Mouse (Mus musculus) liver, postnatal 0 days (tissue): Measurements from ENCODE around the gene Ccdc107. TPM values are rescaled to one million over a fixed set of nuclear protein-coding genes. Genes with fewer than 3 reads are reported as not detected.
A peak's percentile ranks its signal among the peaks of the same experiment; 100 is the strongest.

Experiments used
- ATAC-seq: fragments of 200-750 bp; cut with Nextera tagmentation; 2 replicates; pipeline ENCODE4 v1.8.0; 2017; ENCODE audit warnings: mild to moderate bottlenecking, moderate library complexity
- DNase-seq: peaks from one replicate; pipeline ENCODE4 v3.0.0-alpha.2; 2016
- H3K27ac ChIP-seq: fragments of 300-500 bp; sonication (generic); 2 replicates; pipeline ENCODE4 v1.5.1; 2014; ENCODE audit warnings: antibody characterized with exemption, moderate library complexity, mild to moderate bottlenecking, low read depth
- H3K27me3 ChIP-seq: fragments of 300-500 bp; sonication (generic); 2 replicates; pipeline ENCODE4 v1.6.1; 2014; ENCODE audit warnings: low read length, control low read depth, mixed read lengths; ENCODE audit not compliant: insufficient read depth
- H3K36me3 ChIP-seq: fragments of 300-500 bp; sonication (generic); replicated peaks from 2 replicates; pipeline ENCODE4 v1.6.1; 2014; ENCODE audit warnings: mild to moderate bottlenecking, control low read depth, low read length, moderate library complexity, mixed read lengths; ENCODE audit not compliant: insufficient read depth
- H3K4me1 ChIP-seq: fragments of 300-500 bp; sonication (generic); 2 replicates; pipeline ENCODE4 v1.6.1; 2014; ENCODE audit warnings: antibody characterized with exemption, mild to moderate bottlenecking, control low read depth; ENCODE audit not compliant: insufficient read depth
- H3K4me2 ChIP-seq: fragments of 300-500 bp; sonication (generic); 2 replicates; pipeline ENCODE4 v1.6.1; 2014; ENCODE audit warnings: low read depth, mild to moderate bottlenecking, low read length, moderate library complexity, mixed read lengths
- H3K4me3 ChIP-seq: fragments of 300-500 bp; sonication (generic); 2 replicates; pipeline ENCODE4 v1.5.1; 2014; ENCODE audit warnings: low read depth, low read length
- H3K9ac ChIP-seq: fragments of 300-500 bp; sonication (generic); replicated peaks from 2 replicates; pipeline ENCODE4 v1.6.1; 2014; ENCODE audit warnings: mild to moderate bottlenecking, moderate library complexity
- H3K9me3 ChIP-seq: fragments of 300-500 bp; sonication (generic); 2 replicates; pipeline ENCODE4 v1.6.1; 2016; ENCODE audit warnings: mild to moderate bottlenecking, control low read depth, low read length, mixed read lengths
- CTCF ChIP-seq: sonication (generic); IDR thresholded peaks from 2 replicates; pipeline ENCODE4 v1.5.1; 2016; ENCODE audit warnings: antibody characterized with exemption, low read depth
- EP300 ChIP-seq: IDR thresholded peaks from 2 replicates; pipeline ENCODE4 v1.6.1; 2016; ENCODE audit warnings: antibody characterized with exemption, low read depth, mild to moderate bottlenecking
- WGBS: fragments of 180-500 bp; shearing (Covaris S2); extraction: QIAGEN DNeasy Blood & Tissue Kit; methylation state at CpG from one replicate; pipeline ENCODE4 v1.1.7; 2014; ENCODE audit not compliant: insufficient replicate concordance; 5-methylcytosine and 5-hydroxymethylcytosine counted together
- polyA plus RNA-seq: library from polyadenylated mRNA; unstranded; fragments of >200 nt; fragmentation: Nextera tagmentation; extraction: Ambion mirVana; gene quantifications from 2 replicates; pipeline ENCODE4 v1.2.1, GENCODE M21; 2015

Ccdc107 gene
- polyA plus RNA-seq, 1 experiment from 2014 or later: 41.1 TPM

DNA sequence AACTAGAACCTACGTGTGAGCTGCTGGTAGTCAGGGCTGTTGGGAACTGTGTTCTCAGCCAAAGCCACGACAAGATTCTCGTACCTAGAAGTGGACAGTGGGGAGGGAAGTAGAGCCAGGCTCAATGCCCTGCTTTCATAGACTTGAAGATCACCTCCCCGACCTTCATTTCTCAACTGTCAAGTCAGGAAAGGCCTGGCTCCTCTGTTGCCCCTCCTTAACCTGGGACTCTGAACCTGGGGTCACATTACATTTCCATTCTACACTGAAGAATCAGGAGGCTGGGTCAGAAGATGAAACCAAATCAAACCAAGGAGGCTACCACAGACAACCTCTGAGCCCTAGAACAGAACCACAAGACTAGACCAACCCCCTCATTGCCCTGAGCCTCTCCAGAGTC lies 5.2 kb downstream of the Ccdc107 start:
- TF ChIP-seq CTCF (no peak), EP300 (no peak)
- peak overlapping the region; percentile 69 for H3K9ac ChIP-seq
- DNase-seq (no peak), ATAC-seq (no peak)
- 73% methylated on average over 4 of the region's 4 CpGs for WGBS
- H3K9me3 ChIP-seq: no peaks in the 10 kb centered on the region
- H3K4me3 ChIP-seq: peak overlapping the region; percentile 60
- H3K36me3 ChIP-seq: peaks cover 26% of the 10 kb centered on the region
- H3K27ac ChIP-seq: no peak overlapping the region
- no peaks in the 10 kb centered on the region for H3K27me3 ChIP-seq
- peaks cover 18% of the 10 kb centered on the region for H3K4me1 ChIP-seq
- peak overlapping the region; percentile 67 for H3K4me2 ChIP-seq

DNA sequence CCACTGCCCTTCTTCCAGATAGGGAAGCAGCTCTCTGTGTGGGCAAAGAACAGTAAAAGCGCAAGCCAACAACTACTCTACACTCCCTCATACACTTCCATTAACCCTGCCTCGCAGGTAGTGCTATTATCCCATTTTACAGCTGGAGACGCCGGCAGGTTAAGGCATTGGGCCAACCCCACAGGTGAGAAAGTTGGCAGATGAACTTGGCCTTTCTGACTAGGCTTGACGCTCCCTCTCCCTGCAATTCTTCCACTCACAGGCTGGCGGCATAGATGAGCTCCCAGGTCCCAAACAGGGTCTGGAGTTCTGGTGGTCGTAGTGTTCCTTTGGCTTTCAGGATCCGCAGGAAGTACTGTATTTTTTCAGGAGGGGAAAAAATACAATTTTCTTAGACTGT lies 6.3 kb downstream of the Ccdc107 start:
- WGBS: 6% methylated on average over 8 of the region's 8 CpGs
- Histone ChIP-seq H3K4me1 (peaks cover 15% of the 10 kb centered on the region), H3K36me3 (peaks cover 26% of the 10 kb centered on the region), H3K4me2 (peak overlapping the region; percentile 67), H3K9ac (peak overlapping the region; percentile 69), H3K27me3 (no peaks in the 10 kb centered on the region), H3K9me3 (no peaks in the 10 kb centered on the region), H3K27ac (peak overlapping the region; percentile 52), H3K4me3 (peak overlapping the region; percentile 60)
- TF ChIP-seq EP300 (no peak), CTCF (peak; percentile 65)
- DNase-seq (peak; percentile 49), ATAC-seq (peak; percentile 66)

DNA sequence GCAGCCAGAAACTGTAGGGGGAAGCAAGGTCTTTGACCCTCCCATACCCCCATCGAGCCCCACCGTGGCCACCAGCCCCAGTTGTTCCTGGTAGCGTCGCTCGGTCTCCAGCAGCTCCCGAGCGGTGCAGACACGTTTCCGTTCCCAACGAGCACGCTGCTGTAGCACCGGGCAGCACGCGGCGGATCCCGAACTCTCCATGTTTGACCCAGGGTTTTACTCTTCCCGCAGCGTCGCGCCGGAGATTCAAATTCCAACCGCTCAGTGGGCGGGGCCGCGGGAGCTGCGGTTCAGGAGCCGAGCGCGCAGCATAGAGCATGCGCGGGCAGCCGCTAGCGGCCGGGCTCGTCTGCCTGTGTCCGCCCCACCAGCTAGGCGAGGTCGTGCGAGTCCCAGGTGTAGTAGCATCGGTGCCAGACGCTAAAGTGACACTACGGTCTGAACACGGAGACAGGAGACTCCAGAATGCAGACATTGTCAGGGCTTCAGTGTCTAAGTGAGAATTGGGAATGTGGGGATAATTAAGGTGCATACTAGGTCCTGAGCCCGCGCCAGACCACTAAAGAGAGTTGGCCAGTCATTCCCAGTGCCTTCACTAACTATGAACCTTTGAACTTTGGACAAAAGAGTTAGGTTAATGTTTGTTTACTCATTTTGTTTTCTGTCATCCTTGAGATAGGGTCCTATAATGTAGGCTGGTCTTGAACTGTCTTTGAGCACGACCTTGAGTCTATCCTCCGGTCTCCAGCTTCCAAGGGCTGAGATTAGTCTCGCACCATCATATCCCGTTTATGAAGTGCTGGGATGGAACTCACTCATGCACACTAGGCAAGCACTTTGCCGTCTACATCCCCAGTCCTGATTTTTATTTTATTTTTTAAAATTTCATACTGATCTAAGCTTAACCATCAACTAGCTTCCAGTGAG lies 7.0 kb downstream of the Ccdc107 start, which contains the start of gene Arhgef39:
Arhgef39 (minus strand) TSS at position 289 of the 927 bp plus-strand sequence.
- H3K4me1 ChIP-seq: peaks cover 8% of the 10 kb centered on the region
- H3K9ac ChIP-seq: peak within 1 kb of the TSS; percentile 69
- peak within 1 kb of the TSS; percentile 52 for H3K27ac ChIP-seq
- no peaks in the 10 kb centered on the region for H3K9me3 ChIP-seq
- ATAC-seq (peak; percentile 91), DNase-seq (peak; percentile 93)
- peaks cover 26% of the 10 kb centered on the region for H3K36me3 ChIP-seq
- 7% methylated on average over 50 of the region's 50 CpGs for WGBS
- peak within 1 kb of the TSS; percentile 67 for H3K4me2 ChIP-seq
- no peak; the same call in 1 of the 2 replicates for TF ChIP-seq CTCF
- TF ChIP-seq EP300: no peak
- no peaks in the 10 kb centered on the region for H3K27me3 ChIP-seq
- H3K4me3 ChIP-seq: peak within 1 kb of the TSS; percentile 60

DNA sequence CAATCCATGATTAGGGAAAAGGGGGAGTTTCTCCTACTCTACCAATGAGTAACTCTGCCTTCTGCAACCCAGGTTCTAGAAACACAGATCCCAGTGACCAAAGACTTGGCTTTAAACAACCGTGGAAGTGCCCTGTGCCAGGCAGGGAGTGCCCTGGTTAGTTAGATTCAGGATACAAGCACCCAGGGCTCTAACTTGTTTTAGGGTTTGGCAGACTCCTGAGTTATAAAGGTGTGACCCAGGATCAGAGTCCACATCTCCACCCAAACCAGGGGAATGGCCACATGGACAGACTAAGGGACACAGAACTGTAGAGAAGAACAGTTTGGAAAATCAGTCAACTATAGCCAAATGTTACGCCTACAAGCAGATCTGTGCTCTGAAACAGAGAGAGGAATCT lies 10.3 kb downstream of the Ccdc107 start:
- ATAC-seq (no peak), DNase-seq (no peak)
- no peak for TF ChIP-seq CTCF
- no peak for TF ChIP-seq EP300
- Histone ChIP-seq H3K4me3 (no peak overlapping the region), H3K27me3 (no peaks in the 10 kb centered on the region), H3K9ac (no peak overlapping the region), H3K4me2 (no peak overlapping the region), H3K9me3 (no peaks in the 10 kb centered on the region), H3K36me3 (no peaks in the 10 kb centered on the region), H3K4me1 (peaks cover 10% of the 10 kb centered on the region), H3K27ac (no peak overlapping the region)
- 73% methylated on average over 2 of the region's 2 CpGs for WGBS

DNA sequence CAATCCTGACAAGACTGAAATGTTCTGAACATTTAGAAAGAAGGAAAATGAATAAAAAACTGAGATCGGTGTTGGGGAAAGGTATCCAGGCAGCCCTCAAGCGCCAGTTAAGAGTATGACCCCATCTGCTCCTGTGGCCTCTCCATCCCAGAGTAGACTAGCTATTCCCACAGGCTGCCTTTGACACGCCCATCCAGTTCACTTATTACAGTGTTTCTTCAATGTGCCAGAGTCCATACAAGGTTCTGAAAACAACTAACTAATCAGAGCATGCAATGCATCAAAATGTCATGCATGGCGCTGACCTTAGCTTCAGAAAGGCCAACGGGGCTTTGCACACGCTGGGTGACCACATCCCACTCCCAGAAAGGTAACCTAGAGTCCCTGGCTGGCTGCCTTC lies 10.8 kb downstream of the Ccdc107 start:
- Histone ChIP-seq H3K27me3 (0 out of 2 replicates have a peak, but pooled peaks cover under 1% of the 10 kb centered on the region), H3K27ac (no peak overlapping the region), H3K4me2 (no peak overlapping the region), H3K36me3 (no peaks in the 10 kb centered on the region), H3K9me3 (no peaks in the 10 kb centered on the region), H3K4me3 (no peak overlapping the region), H3K9ac (no peak overlapping the region), H3K4me1 (peaks cover 13% of the 10 kb centered on the region)
- ATAC-seq: no peak
- WGBS: 78% methylated on average over 6 of the region's 6 CpGs
- DNase-seq: no peak
- TF ChIP-seq EP300 (no peak), CTCF (no peak)

DNA sequence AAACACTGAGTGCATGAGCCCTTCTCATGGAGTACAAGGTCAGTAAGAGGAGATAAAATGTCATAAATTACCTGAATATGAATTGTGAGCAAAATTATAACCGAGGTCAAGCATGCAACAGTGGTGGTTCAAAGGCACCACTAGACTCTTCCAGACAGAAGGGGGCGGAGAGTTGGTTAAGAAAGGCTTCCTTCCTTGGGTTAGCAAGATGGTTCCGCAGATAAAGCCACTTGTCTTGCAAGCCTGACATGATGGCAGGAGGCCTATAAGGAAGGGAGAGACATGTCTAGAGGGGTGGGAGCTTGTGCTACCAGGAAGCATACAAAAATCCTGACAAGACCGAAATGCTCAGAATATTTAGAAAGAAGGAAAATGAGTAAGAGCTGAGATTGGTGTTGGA lies 11.6 kb downstream of the Ccdc107 start:
- no peak overlapping the region for H3K27ac ChIP-seq
- H3K4me1 ChIP-seq: peaks cover 20% of the 10 kb centered on the region
- WGBS: 37% methylated on average over 4 of the region's 4 CpGs
- H3K4me3 ChIP-seq: no peak overlapping the region
- no peak overlapping the region for H3K4me2 ChIP-seq
- TF ChIP-seq EP300: no peak
- TF ChIP-seq CTCF: no peak
- no peak for ATAC-seq
- no peak overlapping the region for H3K9ac ChIP-seq
- no peaks in the 10 kb centered on the region for H3K9me3 ChIP-seq
- 0 out of 2 replicates have a peak, but pooled peaks cover 5% of the 10 kb centered on the region for H3K27me3 ChIP-seq
- H3K36me3 ChIP-seq: no peaks in the 10 kb centered on the region
- no peak for DNase-seq
